Comparison of ENCODE assay signal across 10 mouse cellular contexts in the genomic region with DNA sequence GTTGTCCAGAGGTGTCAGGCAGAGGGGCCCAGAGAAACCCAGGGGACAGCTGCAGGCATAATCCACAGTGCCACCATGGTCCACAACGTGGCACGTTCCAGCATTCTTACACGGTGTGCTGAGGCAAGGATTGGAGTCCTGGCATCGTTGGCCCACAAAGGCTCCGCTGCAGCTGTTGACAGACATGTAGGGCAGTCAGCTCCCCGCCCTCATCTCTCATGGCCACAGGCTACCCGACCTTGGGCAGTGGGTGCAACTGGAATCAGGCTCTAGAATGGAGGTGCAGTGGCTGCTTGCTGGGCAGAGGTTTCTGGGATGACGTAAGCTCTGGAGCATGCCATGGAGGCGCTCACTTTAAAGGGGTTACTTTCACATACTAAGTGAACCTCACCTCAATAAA. TPM values are rescaled to one million over a fixed set of nuclear protein-coding genes. Genes with fewer than 3 reads are reported as not detected.
A peak's percentile ranks its signal among the peaks of the same experiment; 100 is the strongest.
DNase-seq lines count a peak whose midpoint lies in the region; ATAC-seq and TF ChIP-seq lines count a peak whose summit lies in the region.
"Had no signal": no experiment of that assay in that cellular context is flagged by ENCODE, and none has a peak within 500 bp of the region (broad histone marks: within the 10 kb centered on the region; RNA-seq: fewer than 3 reads in every experiment).

No protein-coding gene starts in this region.

- H3K36me3 ChIP-seq in lung, embryonic 14.5 days (ENCODE audit: insufficient read depth) = peaks cover 39% of the 10 kb centered on the region
- peaks cover 16% of the 10 kb centered on the region for H3K36me3 ChIP-seq in lung, postnatal 0 days (ENCODE audit: insufficient read depth, low read length)
- peaks cover 50% of the 10 kb centered on the region for H3K36me3 ChIP-seq in forebrain, embryonic 13.5 days (ENCODE audit: poor library complexity, severe bottlenecking)
- H3K36me3 ChIP-seq in limb, embryonic 10.5 days = peaks cover 42% of the 10 kb centered on the region
- H3K36me3 ChIP-seq in neural tube, embryonic 15.5 days = peaks cover 4% of the 10 kb centered on the region; the same call in 1 of the 2 replicates
- H3K36me3 ChIP-seq: G1E had no signal

- no peak for ATAC-seq in lung, embryonic 14.5 days (ENCODE audit: insufficient read depth)
- no peak for ATAC-seq in lung, postnatal 0 days
- peak; percentile 65 for ATAC-seq in forebrain, embryonic 13.5 days
- no peak for ATAC-seq in neural tube, embryonic 15.5 days (ENCODE audit: low FRiP score)

- no peak overlapping the region for H3K4me2 ChIP-seq in lung, embryonic 14.5 days
- no peak overlapping the region for H3K4me2 ChIP-seq in lung, postnatal 0 days (replicated peaks; ENCODE audit: low read depth, low read length)
- H3K4me2 ChIP-seq in forebrain, embryonic 13.5 days = peak overlapping the region; percentile 58
- H3K4me2 ChIP-seq in neural tube, embryonic 15.5 days = peak overlapping the region; percentile 43

- no peaks in the 10 kb centered on the region for H3K27me3 ChIP-seq in lung, embryonic 14.5 days (ENCODE audit: insufficient read depth, low read length)
- no peaks in the 10 kb centered on the region for H3K27me3 ChIP-seq in lung, postnatal 0 days (replicated peaks; ENCODE audit: insufficient read depth, low read length)
- H3K27me3 ChIP-seq in forebrain, embryonic 13.5 days = no peaks in the 10 kb centered on the region
- no peaks in the 10 kb centered on the region for H3K27me3 ChIP-seq in limb, embryonic 10.5 days (ENCODE audit: low read depth, poor library complexity, severe bottlenecking)
- no peaks in the 10 kb centered on the region for H3K27me3 ChIP-seq in neural tube, embryonic 15.5 days (replicated peaks)

- peaks cover 68% of the 10 kb centered on the region for H3K4me1 ChIP-seq in lung, embryonic 14.5 days (ENCODE audit: insufficient read depth)
- peaks cover 51% of the 10 kb centered on the region for H3K4me1 ChIP-seq in lung, postnatal 0 days (ENCODE audit: insufficient read depth, low read depth, low read length)
- H3K4me1 ChIP-seq in forebrain, embryonic 13.5 days = peaks cover 85% of the 10 kb centered on the region
- peaks cover 83% of the 10 kb centered on the region for H3K4me1 ChIP-seq in limb, embryonic 10.5 days
- peaks cover 89% of the 10 kb centered on the region for H3K4me1 ChIP-seq in neural tube, embryonic 15.5 days

- no peak for TF ChIP-seq EP300 in lung, postnatal 0 days (IDR thresholded peaks at IDR 0.05)

- peak overlapping the region; percentile 52; the same call in 1 of the 2 replicates for H3K27ac ChIP-seq in lung, embryonic 14.5 days (ENCODE audit: low read depth)
- H3K27ac ChIP-seq in lung, postnatal 0 days (ENCODE audit: low read length) = no peak overlapping the region
- H3K27ac ChIP-seq in forebrain, embryonic 13.5 days = peak overlapping the region; percentile 99
- peak overlapping the region; percentile 9; the same call in 1 of the 2 replicates for H3K27ac ChIP-seq in limb, embryonic 10.5 days
- H3K27ac ChIP-seq in neural tube, embryonic 15.5 days (replicated peaks) = peak overlapping the region; percentile 87

- no peak overlapping the region for H3K9ac ChIP-seq in lung, embryonic 14.5 days
- H3K9ac ChIP-seq in lung, postnatal 0 days (replicated peaks; ENCODE audit: low read depth) = no peak overlapping the region
- peak overlapping the region; percentile 45 for H3K9ac ChIP-seq in forebrain, embryonic 13.5 days
- H3K9ac ChIP-seq in neural tube, embryonic 15.5 days (replicated peaks) = no peak overlapping the region

- H3K4me3 ChIP-seq in lung, embryonic 14.5 days (ENCODE audit: low read depth, low read length) = no peak overlapping the region
- H3K4me3 ChIP-seq in lung, postnatal 0 days (ENCODE audit: low read depth, low read length) = no peak overlapping the region
- H3K4me3 ChIP-seq in forebrain, embryonic 13.5 days = peak overlapping the region; percentile 21
- no peak overlapping the region for H3K4me3 ChIP-seq in limb, embryonic 10.5 days
- no peak overlapping the region for H3K4me3 ChIP-seq in neural tube, embryonic 15.5 days (replicated peaks)

- TF ChIP-seq CTCF in lung, embryonic 14.5 days (IDR thresholded peaks at IDR 0.05; ENCODE audit: low read depth) = no peak
- TF ChIP-seq CTCF in lung, postnatal 0 days (IDR thresholded peaks at IDR 0.05) = no peak

- WGBS in lung, embryonic 14.5 days = 69% methylated on average over 9 of the region's 9 CpGs
- WGBS in lung, postnatal 0 days = 69% methylated on average over 9 of the region's 9 CpGs
- 21% methylated on average over 9 of the region's 9 CpGs for WGBS in forebrain, embryonic 13.5 days
- 84% methylated on average over 9 of the region's 9 CpGs for WGBS in limb, embryonic 10.5 days
- WGBS in neural tube, embryonic 15.5 days = 34% methylated on average over 9 of the region's 9 CpGs

- H3K9me3 ChIP-seq in lung, embryonic 14.5 days (ENCODE audit: low read depth, low read length) = no peaks in the 10 kb centered on the region
- no peaks in the 10 kb centered on the region for H3K9me3 ChIP-seq in lung, postnatal 0 days (ENCODE audit: low read length)
- H3K9me3 ChIP-seq in forebrain, embryonic 13.5 days (replicated peaks) = no peaks in the 10 kb centered on the region
- no peaks in the 10 kb centered on the region for H3K9me3 ChIP-seq in limb, embryonic 10.5 days (replicated peaks)
- no peaks in the 10 kb centered on the region for H3K9me3 ChIP-seq in neural tube, embryonic 15.5 days (replicated peaks)
- H3K9me3 ChIP-seq: G1E had no signal

- no peak for DNase-seq in lung, embryonic 14.5 days
- DNase-seq in lung, postnatal 0 days (ENCODE audit: low spot score) = no peak
- DNase-seq in limb, embryonic 10.5 days (ENCODE audit: low spot score) = no peak
- DNase-seq in frontal cortex, adult 2 months (ENCODE audit: extremely low spot score in 1 of 2, low spot score in 1 of 2) = no peak
- DNase-seq in left cerebral cortex, adult 11 months (ENCODE audit: low spot score) = no peak
- DNase-seq: kidney, adult 18-20 months; thymus, postnatal 14 days had no signal

RNA-seq across cellular contexts. Expression of a gene that starts 31.2 kb away (rescaled TPM):
- 37.7 and 44.0 TPM in 2 replicates for polyA plus RNA-seq in lung, embryonic 14.5 days (2014; fragmentation: Nextera tagmentation; extraction: Ambion mirVana)
- 11.8 and 14.7 TPM in 2 replicates for polyA plus RNA-seq in lung, postnatal 0 days (2015; fragmentation: Nextera tagmentation; extraction: Ambion mirVana)
- polyA plus RNA-seq in forebrain, embryonic 13.5 days (2015; fragmentation: Nextera tagmentation; extraction: Ambion mirVana) = 28.1 and 32.8 TPM in 2 replicates
- polyA plus RNA-seq in limb, embryonic 10.5 days (2016; fragmentation: Nextera tagmentation; extraction: Ambion mirVana) = 8.5 and 11.8 TPM in 2 replicates
- 11.7 and 22.6 TPM in 2 replicates for polyA plus RNA-seq in neural tube, embryonic 15.5 days (2015; fragmentation: Nextera tagmentation; extraction: Ambion mirVana)
- 13.0 and 13.2 TPM in 2 replicates for polyA plus RNA-seq in frontal cortex, adult 2 months (2012; rRNA removed)

RNA-seq across cellular contexts. Expression of a gene that starts 40.3 kb away (rescaled TPM):
- 36.0 and 36.5 TPM in 2 replicates for polyA plus RNA-seq in lung, embryonic 14.5 days (2014; fragmentation: Nextera tagmentation; extraction: Ambion mirVana)
- polyA plus RNA-seq in lung, postnatal 0 days (2015; fragmentation: Nextera tagmentation; extraction: Ambion mirVana) = 10.2 and 13.1 TPM in 2 replicates
- polyA plus RNA-seq in forebrain, embryonic 13.5 days (2015; fragmentation: Nextera tagmentation; extraction: Ambion mirVana) = 16.9 and 22.5 TPM in 2 replicates
- 29.4 and 37.1 TPM in 2 replicates for polyA plus RNA-seq in limb, embryonic 10.5 days (2016; fragmentation: Nextera tagmentation; extraction: Ambion mirVana)
- 16.7 and 17.2 TPM in 2 replicates for polyA plus RNA-seq in neural tube, embryonic 15.5 days (2015; fragmentation: Nextera tagmentation; extraction: Ambion mirVana)
- polyA plus RNA-seq in frontal cortex, adult 2 months (2012; rRNA removed) = 30.8 and 36.1 TPM in 2 replicates

Comparison
In these comparisons a context has a peak if more than half of its experiments do, and no peak if none do; other contexts are left out.
1. H3K4me2 ChIP-seq: peak in forebrain, embryonic 13.5 days (single experiment) and neural tube, embryonic 15.5 days (single experiment); none in lung, embryonic 14.5 days (single experiment) and lung, postnatal 0 days (single experiment).